Mouse (Mus musculus): ENCODE data around the gene Ddah1. TPM values are rescaled to one million over a fixed set of nuclear protein-coding genes. Genes with fewer than 3 reads are reported as not detected.

The Ddah1 gene
- polyA plus RNA-seq, 1 experiment from 2014 or later, result 17.7 TPM

DNA sequence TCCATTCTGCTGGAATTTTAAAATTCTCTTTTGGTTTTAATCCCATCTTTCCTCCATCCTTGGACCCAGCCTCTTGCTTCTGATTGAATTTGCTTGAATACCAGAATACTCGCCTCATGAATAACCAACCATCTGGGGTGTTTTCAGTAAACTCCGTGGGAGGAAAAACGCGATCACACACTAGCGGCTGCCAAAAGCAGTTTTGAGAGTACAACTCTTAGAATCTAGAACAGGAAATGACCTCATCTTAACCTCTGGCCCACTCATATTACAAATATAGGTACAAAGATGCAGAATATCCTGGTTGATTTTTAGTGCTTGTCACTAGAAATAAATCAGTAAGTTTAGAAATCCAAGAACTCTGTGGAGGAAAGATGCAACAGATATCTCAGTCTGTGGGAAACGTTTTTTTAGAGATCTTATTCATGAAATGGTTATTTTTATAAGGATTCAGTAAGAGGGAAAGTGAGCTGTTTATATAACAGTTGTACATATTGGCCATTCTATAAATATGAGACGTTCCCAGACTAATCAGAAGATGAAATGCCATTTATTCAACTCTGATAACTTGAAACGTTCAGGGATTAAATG is 75.6 kb downstream of the Ddah1 start:
- H3K4me2 ChIP-seq (ENCODE audit: low read depth, low read length), result no peak overlapping the region
- no peak overlapping the region for H3K9ac ChIP-seq (ENCODE audit: low read length)
- H3K36me3 ChIP-seq (ENCODE audit: control insufficient read depth, insufficient read depth, low read length), result no peaks in the 10 kb centered on the region
- no peaks in the 10 kb centered on the region for H3K27me3 ChIP-seq (ENCODE audit: control insufficient read depth, insufficient read depth, low read length)
- peak overlapping the region; percentile 44 for H3K27ac ChIP-seq (ENCODE audit: low read length)
- WGBS, result 30% methylated on average over 8 of the region's 8 CpGs
- no peak overlapping the region for H3K4me3 ChIP-seq (replicated peaks; ENCODE audit: low read length)
- ATAC-seq (ENCODE audit: insufficient read depth, low FRiP score), result no peak
- H3K9me3 ChIP-seq (replicated peaks; ENCODE audit: control insufficient read depth, low read length), result no peaks in the 10 kb centered on the region
- H3K4me1 ChIP-seq (ENCODE audit: control insufficient read depth, insufficient read depth, low read length), result 0 out of 2 replicates have a peak, but pooled peaks cover 5% of the 10 kb centered on the region

DNA sequence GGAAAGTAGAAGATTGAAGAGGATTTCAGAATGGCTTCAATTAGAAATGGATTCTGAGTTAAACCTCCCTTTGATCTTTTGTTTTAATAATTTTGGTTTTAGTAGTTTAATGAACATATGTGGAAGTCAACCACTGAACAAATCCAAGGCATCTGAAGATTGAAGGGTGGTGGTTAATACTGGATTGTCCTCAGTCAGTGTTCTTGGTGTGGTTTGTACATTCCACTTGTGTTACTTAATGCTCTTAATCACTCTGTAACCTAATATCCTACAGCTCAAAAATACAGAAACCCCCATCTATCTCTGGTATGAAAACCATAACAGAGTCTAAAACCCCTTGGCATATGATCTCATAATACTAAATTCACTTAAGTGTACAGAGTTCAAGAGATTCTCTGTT is 79.8 kb downstream of the Ddah1 start:
- no peak for ATAC-seq (ENCODE audit: insufficient read depth, low FRiP score)
- Histone ChIP-seq H3K27me3 (ENCODE audit: control insufficient read depth, insufficient read depth, low read length) (no peaks in the 10 kb centered on the region), H3K9me3 (replicated peaks; ENCODE audit: control insufficient read depth, low read length) (no peaks in the 10 kb centered on the region), H3K27ac (ENCODE audit: low read length) (no peak overlapping the region), H3K36me3 (ENCODE audit: control insufficient read depth, insufficient read depth, low read length) (no peaks in the 10 kb centered on the region), H3K4me2 (ENCODE audit: low read depth, low read length) (no peak overlapping the region), H3K4me3 (replicated peaks; ENCODE audit: low read length) (no peak overlapping the region), H3K9ac (ENCODE audit: low read length) (no peak overlapping the region), H3K4me1 (ENCODE audit: control insufficient read depth, insufficient read depth, low read length) (0 out of 2 replicates have a peak, but pooled peaks cover 5% of the 10 kb centered on the region)

DNA sequence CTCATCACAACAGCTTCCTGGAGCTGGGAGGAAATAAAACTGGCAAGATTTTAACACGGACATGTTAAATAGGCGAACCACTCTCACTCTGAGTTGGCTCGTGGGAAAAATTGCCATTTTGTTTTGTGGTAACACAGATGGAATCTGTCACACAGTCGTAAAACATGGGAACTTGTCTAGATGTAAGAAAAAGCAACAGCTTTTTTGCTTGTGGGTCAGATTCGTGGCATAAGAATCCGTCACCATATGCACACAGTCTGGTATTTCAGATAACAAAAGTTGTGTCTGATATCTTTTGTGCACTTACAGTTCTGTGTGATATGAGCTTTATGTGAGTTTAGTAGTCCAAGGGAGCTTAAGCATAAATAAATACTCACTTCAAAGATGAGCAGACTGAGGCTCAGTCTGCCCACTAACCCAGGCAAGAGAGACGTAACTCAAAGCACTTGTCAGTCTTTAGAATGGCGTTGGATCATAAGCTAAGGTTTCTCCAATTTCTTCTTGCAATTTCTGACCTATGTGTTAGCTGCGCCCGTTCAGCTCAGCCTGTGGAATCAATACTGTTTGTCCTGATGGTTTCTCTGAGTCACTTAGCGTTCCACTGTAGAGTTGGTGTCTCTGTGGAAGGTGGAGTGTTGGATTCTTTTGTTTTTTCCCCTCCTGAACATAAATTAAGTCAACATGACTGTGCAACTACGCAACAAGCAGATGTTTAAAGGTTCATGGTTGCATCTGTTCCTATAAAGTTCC is 83.7 kb downstream of the Ddah1 start:
- no peak overlapping the region for H3K9ac ChIP-seq (ENCODE audit: low read length)
- H3K36me3 ChIP-seq (ENCODE audit: control insufficient read depth, insufficient read depth, low read length), result no peaks in the 10 kb centered on the region
- no peak overlapping the region for H3K4me2 ChIP-seq (ENCODE audit: low read depth, low read length)
- no peak for ATAC-seq (ENCODE audit: insufficient read depth, low FRiP score)
- no peak overlapping the region for H3K4me3 ChIP-seq (replicated peaks; ENCODE audit: low read length)
- no peaks in the 10 kb centered on the region for H3K4me1 ChIP-seq (ENCODE audit: control insufficient read depth, insufficient read depth, low read length)
- no peak overlapping the region for H3K27ac ChIP-seq (ENCODE audit: low read length)
- no peaks in the 10 kb centered on the region for H3K27me3 ChIP-seq (ENCODE audit: control insufficient read depth, insufficient read depth, low read length)
- H3K9me3 ChIP-seq (replicated peaks; ENCODE audit: control insufficient read depth, low read length), result no peaks in the 10 kb centered on the region
- 63% methylated on average over 12 of the region's 12 CpGs for WGBS

DNA sequence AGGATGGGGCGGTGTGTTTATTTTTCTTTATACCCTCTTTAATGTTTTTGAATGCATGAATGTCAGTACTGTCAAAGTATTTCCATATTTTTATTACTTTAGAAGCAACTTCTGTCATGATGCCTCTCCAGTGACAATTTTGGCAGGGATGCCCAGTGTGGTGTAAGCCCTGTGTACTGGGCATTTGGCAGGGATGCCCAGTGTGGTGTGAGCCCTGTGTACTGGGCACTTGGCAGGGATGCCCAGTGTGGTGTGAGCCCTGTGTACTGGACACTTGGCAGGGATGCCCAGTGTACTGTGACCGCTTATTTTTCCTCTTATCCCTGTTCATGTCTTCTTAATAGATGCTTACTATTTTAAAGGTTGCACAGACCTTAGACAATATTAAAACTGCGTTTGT is 85.4 kb downstream of the Ddah1 start:
- no peaks in the 10 kb centered on the region for H3K27me3 ChIP-seq (ENCODE audit: control insufficient read depth, insufficient read depth, low read length)
- H3K4me2 ChIP-seq (ENCODE audit: low read depth, low read length), result no peak overlapping the region
- no peaks in the 10 kb centered on the region for H3K4me1 ChIP-seq (ENCODE audit: control insufficient read depth, insufficient read depth, low read length)
- no peaks in the 10 kb centered on the region for H3K9me3 ChIP-seq (replicated peaks; ENCODE audit: control insufficient read depth, low read length)
- 87% methylated on average over 3 of the region's 3 CpGs for WGBS
- ATAC-seq (ENCODE audit: insufficient read depth, low FRiP score), result no peak
- H3K9ac ChIP-seq (ENCODE audit: low read length), result no peak overlapping the region
- no peak overlapping the region for H3K4me3 ChIP-seq (replicated peaks; ENCODE audit: low read length)
- no peaks in the 10 kb centered on the region for H3K36me3 ChIP-seq (ENCODE audit: control insufficient read depth, insufficient read depth, low read length)
- no peak overlapping the region for H3K27ac ChIP-seq (ENCODE audit: low read length)

DNA sequence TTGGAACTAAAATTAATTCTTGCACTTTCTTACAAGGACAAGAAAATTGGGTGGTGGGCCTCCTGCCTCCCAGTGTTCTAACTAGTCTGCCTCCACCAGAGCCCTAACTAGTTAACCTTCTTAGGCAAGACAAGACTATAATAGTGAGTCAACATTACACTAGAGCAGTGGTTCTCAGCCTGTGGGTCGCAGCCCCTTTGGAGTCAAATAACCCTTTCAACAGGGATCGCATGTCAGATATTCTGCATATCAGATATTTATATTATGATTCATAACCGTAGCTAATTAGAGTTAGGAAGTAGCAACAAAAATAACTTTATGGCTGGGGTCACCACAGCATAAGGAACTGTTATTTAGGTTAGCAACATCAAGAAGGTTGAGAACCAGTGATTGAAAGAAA is 86.4 kb downstream of the Ddah1 start:
- Histone ChIP-seq H3K9me3 (replicated peaks; ENCODE audit: control insufficient read depth, low read length) (no peaks in the 10 kb centered on the region), H3K27ac (ENCODE audit: low read length) (no peak overlapping the region), H3K36me3 (ENCODE audit: control insufficient read depth, insufficient read depth, low read length) (no peaks in the 10 kb centered on the region), H3K4me2 (ENCODE audit: low read depth, low read length) (no peak overlapping the region), H3K27me3 (ENCODE audit: control insufficient read depth, insufficient read depth, low read length) (no peaks in the 10 kb centered on the region), H3K4me1 (ENCODE audit: control insufficient read depth, insufficient read depth, low read length) (no peaks in the 10 kb centered on the region), H3K9ac (ENCODE audit: low read length) (no peak overlapping the region), H3K4me3 (replicated peaks; ENCODE audit: low read length) (no peak overlapping the region)
- no peak for ATAC-seq (ENCODE audit: insufficient read depth, low FRiP score)
- 74% methylated on average over 3 of the region's 3 CpGs for WGBS

DNA sequence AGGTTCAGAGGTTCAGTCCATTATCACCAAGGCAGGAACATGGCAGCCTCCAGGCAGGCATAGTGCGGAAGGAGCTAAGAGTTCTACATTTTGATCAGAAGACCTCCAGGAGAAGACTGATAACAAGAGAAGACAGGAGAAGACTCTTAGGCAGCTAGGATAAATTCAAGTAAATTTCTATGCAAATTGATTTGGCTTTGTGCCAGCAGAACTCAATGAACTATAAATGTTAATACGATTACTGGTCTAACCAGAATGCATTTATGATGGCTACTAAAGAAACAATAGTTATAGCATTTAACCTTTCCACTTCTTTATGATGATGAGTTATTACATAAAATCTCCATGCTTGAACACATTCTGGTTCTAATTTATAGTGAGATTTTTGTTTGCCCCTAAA is 87.8 kb downstream of the Ddah1 start:
- Histone ChIP-seq H3K4me2 (ENCODE audit: low read depth, low read length) (no peak overlapping the region), H3K27ac (ENCODE audit: low read length) (no peak overlapping the region), H3K9me3 (replicated peaks; ENCODE audit: control insufficient read depth, low read length) (no peaks in the 10 kb centered on the region), H3K4me1 (ENCODE audit: control insufficient read depth, insufficient read depth, low read length) (no peaks in the 10 kb centered on the region), H3K27me3 (ENCODE audit: control insufficient read depth, insufficient read depth, low read length) (no peaks in the 10 kb centered on the region), H3K4me3 (replicated peaks; ENCODE audit: low read length) (no peak overlapping the region), H3K9ac (ENCODE audit: low read length) (no peak overlapping the region), H3K36me3 (ENCODE audit: control insufficient read depth, insufficient read depth, low read length) (no peaks in the 10 kb centered on the region)
- no peak for ATAC-seq (ENCODE audit: insufficient read depth, low FRiP score)
- 88% methylated on average over 2 of the region's 2 CpGs for WGBS

DNA sequence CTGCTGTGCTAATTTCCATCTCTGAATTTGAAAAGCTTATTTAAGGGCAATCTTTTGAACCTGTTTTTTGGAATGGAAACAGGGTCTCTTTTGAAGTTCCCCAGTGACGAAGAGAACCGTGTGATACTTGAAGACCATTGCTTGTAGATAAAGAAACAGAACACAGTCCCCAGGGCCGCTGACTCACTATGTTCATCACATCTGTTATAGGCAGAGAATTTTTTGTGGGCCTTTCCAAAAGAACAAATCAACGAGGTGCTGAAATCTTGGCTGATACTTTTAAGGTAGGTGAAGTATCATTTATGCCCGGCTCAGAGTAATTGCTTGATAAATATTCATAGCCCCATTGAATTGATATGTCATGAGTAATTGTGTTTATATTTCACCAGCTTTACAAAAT is 93.6 kb downstream of the Ddah1 start:
- Histone ChIP-seq H3K4me3 (replicated peaks; ENCODE audit: low read length) (no peak overlapping the region), H3K27ac (ENCODE audit: low read length) (no peak overlapping the region), H3K4me2 (ENCODE audit: low read depth, low read length) (no peak overlapping the region), H3K27me3 (ENCODE audit: control insufficient read depth, insufficient read depth, low read length) (no peaks in the 10 kb centered on the region), H3K9ac (ENCODE audit: low read length) (no peak overlapping the region), H3K36me3 (ENCODE audit: control insufficient read depth, insufficient read depth, low read length) (no peaks in the 10 kb centered on the region), H3K9me3 (replicated peaks; ENCODE audit: control insufficient read depth, low read length) (no peaks in the 10 kb centered on the region), H3K4me1 (ENCODE audit: control insufficient read depth, insufficient read depth, low read length) (no peaks in the 10 kb centered on the region)
- WGBS, result 81% methylated on average over 5 of the region's 5 CpGs
- no peak for ATAC-seq (ENCODE audit: insufficient read depth, low FRiP score)

DNA sequence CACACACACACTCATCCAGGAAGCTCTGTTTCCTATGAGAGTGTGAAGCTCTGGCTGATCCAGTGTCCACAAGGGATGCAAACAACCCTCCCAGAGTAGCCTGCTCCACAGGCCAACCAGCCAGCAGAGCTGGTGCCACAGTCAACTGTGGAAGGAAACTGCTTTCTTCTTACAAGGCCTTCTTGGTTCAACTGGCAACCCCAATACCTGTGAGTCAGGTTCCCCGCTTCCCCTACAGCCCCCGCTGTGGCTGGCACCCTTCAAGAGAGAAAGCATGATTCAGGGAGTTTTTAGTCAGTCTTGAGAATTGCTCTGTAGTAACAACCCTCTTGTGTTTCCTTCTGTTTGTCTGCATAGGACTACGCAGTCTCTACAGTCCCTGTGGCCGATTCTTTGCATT is 94.3 kb downstream of the Ddah1 start:
- no peak overlapping the region for H3K4me3 ChIP-seq (replicated peaks; ENCODE audit: low read length)
- WGBS, result 93% methylated on average over 4 of the region's 4 CpGs
- no peaks in the 10 kb centered on the region for H3K4me1 ChIP-seq (ENCODE audit: control insufficient read depth, insufficient read depth, low read length)
- no peaks in the 10 kb centered on the region for H3K36me3 ChIP-seq (ENCODE audit: control insufficient read depth, insufficient read depth, low read length)
- H3K27ac ChIP-seq (ENCODE audit: low read length), result no peak overlapping the region
- H3K9ac ChIP-seq (ENCODE audit: low read length), result no peak overlapping the region
- no peak overlapping the region for H3K4me2 ChIP-seq (ENCODE audit: low read depth, low read length)
- no peaks in the 10 kb centered on the region for H3K27me3 ChIP-seq (ENCODE audit: control insufficient read depth, insufficient read depth, low read length)
- no peak for ATAC-seq (ENCODE audit: insufficient read depth, low FRiP score)
- H3K9me3 ChIP-seq (replicated peaks; ENCODE audit: control insufficient read depth, low read length), result no peaks in the 10 kb centered on the region

DNA sequence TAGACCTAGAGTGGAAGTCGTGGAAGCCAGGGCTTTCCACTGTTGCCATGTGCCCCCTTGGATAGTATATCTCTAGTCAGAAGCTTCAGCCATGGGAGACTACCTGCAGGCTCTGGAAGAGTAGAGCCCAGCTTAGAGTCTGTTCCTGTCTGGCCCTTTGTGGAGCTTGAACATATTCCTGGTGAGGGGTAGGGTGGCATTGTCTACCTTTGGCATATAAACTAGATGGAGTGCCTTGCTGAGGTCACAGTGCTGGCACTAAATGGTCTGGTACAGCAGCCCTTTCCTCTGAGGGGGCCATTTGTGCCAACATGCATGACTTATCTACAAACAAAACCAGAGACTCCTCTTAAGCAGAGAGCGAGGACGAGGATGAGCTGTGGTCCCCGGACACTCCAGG is 95.2 kb downstream of the Ddah1 start:
- H3K9ac ChIP-seq (ENCODE audit: low read length), result no peak overlapping the region
- WGBS, result 85% methylated on average over 4 of the region's 4 CpGs
- no peak overlapping the region for H3K27ac ChIP-seq (ENCODE audit: low read length)
- no peak overlapping the region for H3K4me2 ChIP-seq (ENCODE audit: low read depth, low read length)
- no peak for ATAC-seq (ENCODE audit: insufficient read depth, low FRiP score)
- no peak overlapping the region for H3K4me3 ChIP-seq (replicated peaks; ENCODE audit: low read length)
- no peaks in the 10 kb centered on the region for H3K4me1 ChIP-seq (ENCODE audit: control insufficient read depth, insufficient read depth, low read length)
- H3K9me3 ChIP-seq (replicated peaks; ENCODE audit: control insufficient read depth, low read length), result no peaks in the 10 kb centered on the region; the same call in 1 of the 2 replicates
- H3K36me3 ChIP-seq (ENCODE audit: control insufficient read depth, insufficient read depth, low read length), result no peaks in the 10 kb centered on the region
- H3K27me3 ChIP-seq (ENCODE audit: control insufficient read depth, insufficient read depth, low read length), result no peaks in the 10 kb centered on the region
